Mouse (Mus musculus) retina, embryonic 14.5 days (tissue): ENCODE measurements at regions not wholly inside any gene's neighbourhood (a gene's known extent, or its start where the extent isn't known, plus 50 kb on each side); places are given as distances from the start of the nearest gene placed in this dataset.
"Not testable (repeated sequence)": the region's sequence is repeated elsewhere in the genome, so short reads cannot be mapped to it uniquely, and the experiment has no call there.

Experiments
- DNase-seq: peaks from one replicate; pipeline ENCODE4 v3.0.0-alpha.2; 2015; ENCODE audit warnings: low spot score

DNA sequence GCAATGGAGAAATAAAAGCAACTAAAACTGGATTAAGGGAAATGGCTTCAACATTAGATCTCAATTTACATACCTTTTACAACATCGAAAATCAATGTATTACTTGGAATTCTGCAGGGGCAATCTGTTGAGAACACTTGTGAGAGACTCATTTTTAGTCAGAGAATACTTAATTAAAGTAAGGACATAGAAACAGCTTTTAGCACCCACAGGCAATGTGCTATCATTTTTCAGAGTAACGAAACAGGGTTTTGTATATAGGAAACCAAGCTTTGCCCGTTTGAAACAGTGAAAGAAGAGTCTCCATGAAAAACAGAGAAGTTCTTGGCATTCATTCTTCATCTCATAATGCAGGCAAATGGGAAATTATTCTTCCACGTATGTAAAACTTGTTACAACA is 196.4 kb downstream of the Tdrd3 start:
- no peak for DNase-seq

DNA sequence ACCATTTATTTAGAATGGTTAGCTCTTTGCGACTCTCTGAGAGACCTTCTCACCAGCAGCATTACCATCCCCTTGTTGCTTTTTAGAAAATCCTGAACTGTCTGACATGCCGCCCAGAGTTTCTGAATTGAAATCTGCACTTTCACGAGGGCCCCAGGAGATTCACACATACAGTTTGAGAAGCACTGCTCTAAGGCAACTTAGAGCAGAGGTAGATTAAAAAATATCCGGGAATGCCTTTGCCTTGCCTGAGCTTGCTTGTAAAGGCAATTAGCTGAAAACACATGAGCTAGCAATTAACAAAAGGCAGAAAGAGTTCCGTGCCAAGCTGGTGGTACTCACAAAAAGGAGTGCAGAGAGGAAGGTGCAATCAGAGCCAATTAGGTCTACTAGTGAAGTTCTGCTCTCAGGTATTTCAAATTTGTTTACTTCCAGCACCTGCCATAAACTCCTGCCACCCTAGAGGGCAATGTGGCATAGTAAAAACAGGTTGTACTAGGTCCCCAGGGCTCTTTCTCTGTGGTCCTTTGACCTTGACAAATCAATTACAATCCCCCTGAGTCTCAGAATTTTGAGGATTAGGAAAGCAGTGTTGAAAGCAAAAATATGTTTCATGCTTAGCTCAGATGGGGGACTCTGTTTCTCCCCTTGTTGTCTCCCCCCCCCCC is 203.1 kb downstream of the Tdrd3 start:
- DNase-seq: peak; percentile 46

DNA sequence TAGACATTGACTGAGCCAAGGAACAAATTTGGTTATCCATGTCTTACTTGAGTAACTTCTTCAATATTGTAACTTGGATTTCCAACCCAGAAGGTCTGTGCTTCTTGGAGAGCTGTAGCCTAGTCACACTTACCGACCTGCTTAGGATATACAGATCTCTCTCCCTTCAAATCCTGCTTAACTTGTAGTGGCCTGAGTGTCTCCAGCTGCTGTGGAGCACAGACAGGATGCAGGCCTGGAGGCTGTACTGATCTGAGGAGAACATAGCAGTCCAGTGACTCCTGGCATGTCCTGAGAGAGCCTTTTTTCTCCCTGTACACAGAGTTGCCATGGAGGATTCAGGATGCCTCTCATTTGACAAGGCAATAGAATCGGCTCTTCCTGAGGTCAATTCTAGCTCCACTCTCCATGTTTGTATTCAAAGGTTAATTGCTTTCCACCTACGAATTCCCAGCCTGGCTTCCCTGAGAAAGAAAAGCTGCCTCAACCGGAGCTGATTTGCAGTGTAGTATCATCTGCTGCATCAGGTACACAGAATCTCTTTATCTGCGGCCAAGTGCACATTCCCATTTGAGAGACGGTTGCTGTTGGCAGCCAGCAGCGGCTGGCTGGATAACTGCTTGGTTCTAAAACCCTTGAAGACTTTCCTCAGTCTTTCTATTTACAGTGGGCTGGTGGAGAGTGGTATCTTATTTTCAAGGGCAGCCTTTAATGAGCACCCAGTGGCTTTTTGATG is 214.8 kb downstream of the Tdrd3 start:
- no peak for DNase-seq

DNA sequence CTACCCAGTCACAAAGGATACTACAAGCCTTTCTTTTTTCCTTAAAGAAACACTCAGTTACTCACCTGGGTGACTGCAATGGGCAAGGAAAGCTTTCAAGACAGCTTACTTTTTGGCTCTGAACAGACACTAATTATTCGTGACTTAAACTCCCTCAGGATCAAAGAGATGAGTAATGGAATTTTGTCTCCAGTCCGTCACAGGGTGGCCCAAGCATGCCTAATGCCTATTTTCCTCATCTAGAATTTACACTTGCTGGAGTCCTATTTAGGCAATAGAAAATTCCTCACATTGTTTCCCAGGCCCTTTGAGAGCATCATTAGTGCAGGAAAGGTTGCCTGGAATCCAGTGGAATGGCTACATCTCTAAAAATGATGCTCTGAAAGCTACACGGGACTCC is 218.2 kb downstream of the Tdrd3 start:
- DNase-seq: peak; percentile 64

DNA sequence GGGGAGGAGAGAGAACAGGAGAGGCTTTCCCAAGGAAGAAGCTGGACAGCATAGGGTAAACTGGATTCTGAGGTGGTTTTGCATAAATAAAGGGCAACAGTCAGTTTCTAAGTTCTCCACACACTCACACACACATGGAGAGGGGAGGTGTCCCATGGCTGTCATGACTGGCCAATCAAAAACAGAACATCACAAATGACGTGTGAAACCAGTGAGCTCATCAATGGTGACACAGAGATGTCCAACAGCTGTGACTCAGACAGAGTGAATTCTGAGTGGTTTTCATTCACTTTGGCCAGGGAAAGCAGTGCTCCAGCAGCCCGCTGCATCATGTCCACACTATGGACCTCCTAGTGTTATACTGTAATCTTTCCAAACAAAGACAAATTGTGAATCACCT is 220.7 kb downstream of the Tdrd3 start:
- no peak for DNase-seq

DNA sequence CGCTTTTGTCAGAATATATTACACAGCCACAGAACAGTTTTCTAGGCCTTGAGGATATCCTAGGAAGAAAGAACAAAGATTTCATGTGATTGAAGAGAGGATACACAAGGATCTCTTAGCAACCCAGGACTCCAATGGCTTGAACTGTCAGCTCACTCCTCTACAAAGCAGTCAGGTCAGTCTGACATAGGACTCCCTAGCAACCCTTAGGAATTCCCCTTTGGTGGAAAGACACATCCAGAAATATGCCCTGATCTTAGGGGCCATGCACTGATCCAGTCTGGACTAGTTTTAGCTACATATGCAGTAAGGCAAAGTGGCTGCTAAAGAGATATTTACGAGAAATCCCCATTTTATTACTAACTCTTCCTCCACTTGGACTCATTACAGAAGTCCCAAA is 251.5 kb downstream of the Tdrd3 start:
- DNase-seq: no peak

DNA sequence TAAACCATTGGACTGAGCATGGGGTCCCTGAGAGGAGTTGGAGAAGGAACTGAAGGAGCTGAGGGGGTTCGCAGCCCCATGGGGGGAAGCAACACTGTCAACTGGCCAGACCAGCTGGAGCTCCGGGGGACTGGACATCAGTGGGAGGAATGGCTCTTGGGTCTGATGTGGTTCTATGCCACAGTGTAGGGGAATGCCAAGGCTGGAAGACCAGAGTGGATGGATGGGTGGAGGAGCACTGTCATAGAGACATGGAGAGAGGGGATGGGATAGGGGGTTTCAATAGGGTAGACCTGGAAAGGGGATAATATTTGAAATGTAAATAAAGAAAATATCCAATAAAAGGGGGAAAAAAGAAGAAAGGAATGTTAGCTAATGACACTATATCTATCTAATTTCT is 253.1 kb downstream of the Tdrd3 start:
- DNase-seq: no peak

DNA sequence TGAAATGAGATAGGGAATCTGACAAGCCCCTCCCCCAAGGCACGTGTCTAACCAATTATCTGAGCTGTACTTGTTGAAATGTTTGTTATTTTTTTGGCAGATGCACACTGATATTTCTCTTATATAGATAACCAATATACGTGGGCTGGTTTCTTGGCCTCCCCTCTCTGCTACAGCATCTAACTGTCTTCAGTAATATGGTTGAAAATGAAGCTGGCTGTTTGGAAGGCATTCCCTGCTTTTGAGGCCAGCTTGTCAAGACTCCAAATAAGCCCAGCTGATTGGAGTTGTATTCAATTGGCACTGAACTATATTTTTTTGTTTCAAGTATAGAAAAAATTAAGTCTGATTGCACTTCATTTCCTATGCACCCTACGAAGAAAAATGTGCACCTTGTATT is 264.3 kb downstream of the Tdrd3 start:
- no peak for DNase-seq

DNA sequence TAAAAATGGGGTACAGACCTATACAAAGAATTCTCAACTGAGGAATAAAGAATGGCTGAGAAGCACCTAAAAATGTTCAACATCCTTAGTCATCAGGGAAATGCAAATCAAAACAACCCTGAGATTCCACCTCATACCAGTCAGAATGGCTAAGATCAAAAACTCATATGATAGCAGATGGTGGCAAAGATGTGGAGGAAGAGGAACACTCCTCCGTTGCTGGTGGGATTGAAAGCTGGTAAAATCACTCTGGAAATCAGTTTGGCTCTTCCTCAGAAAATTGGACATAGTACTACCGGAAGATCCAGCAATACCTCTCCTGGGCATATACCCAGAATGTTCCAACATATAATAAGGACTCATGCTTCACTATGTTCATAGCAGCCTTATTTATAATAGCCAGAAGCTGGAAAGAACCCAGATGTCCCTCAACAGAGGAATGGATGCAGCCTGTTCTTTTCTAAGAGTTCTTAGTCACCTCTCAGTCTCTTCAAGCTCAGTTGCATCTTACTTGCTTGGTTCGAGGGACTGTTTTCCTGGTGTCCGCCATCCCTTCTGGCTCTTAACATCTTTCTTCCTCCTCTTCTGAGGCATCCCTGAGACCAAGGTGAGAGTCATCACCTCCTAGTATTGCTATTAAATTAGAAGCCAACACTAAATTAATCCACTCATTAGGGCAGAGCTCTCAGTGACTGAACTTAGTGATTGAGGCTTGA is 266.8 kb downstream of the Tdrd3 start:
- not testable (repeated sequence) for DNase-seq

DNA sequence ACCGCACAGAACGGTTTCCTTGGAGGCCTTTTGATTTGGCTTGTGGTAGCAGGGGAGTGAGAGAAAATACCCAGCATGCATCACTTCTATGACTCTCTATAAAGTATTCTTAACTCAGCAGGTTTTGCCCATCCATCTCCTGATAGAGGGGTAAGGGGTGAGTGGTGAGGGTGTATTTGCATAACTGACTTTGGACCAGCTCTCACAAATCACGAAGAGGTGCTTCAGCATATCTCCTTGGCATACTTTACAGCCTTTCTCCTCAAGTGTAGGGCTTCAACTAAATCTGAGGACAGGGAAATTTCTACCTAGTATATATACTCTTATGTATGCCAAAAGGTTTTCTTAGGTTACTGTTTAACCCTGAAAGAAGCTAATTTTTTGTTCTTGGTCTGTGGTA is 273.4 kb downstream of the Tdrd3 start:
- DNase-seq: no peak

DNA sequence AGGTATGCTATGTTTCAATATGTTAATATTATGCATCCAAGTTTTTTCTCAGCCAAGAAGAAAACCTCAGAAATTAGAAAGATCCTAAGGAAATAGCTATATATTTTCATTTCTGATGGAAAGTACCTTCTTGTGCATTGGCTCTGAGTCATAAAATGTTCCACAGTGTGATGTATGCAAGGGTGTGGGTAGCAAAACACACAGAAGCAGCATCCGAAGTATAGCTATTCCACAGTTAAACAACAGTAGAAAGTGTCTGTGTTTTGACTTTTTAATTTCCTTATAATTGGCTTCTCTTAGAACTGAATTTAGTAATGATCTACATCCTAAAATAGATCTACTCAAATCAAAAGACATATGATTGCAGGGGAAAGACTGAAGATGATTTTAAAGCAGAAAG is 320.0 kb downstream of the Tdrd3 start:
- no peak for DNase-seq

DNA sequence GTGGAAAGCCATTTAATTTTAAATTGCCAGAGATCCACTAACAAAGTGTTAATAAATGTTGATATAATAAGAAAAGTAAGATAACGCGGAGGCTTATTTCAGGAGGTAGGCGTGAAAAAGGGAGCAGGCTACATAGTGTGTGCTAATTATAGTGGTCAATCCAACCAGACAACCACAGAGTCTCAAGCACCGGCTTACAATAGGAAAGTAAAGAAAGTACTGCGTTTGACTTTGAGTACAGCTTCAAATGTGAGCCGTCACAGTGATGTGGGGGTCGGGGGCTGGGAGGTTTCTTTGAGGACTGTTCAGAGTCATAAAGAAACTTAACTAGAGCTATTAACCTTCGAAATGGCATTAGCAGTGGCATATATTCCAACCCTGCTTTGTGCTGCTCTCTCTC is 329.1 kb downstream of the Tdrd3 start:
- no peak for DNase-seq

DNA sequence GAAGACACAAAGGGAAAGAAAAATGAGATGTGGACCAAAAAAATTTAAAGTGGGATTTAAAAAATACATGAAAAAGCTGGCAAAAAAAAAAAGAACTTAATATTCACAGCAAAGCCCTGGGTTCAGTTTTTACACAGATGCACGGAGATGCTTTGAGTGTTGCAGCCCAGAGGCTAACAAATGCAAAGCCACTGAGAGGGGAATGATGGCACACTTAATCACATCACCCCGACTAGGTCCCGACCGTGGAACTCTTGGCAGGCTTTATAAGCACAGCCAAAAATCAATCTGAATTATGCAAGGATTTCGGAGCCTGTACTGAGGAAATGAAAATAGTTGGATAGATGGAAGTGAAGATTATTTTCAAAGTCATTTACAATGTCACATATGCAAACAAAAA is 329.6 kb downstream of the Tdrd3 start:
- no peak for DNase-seq

DNA sequence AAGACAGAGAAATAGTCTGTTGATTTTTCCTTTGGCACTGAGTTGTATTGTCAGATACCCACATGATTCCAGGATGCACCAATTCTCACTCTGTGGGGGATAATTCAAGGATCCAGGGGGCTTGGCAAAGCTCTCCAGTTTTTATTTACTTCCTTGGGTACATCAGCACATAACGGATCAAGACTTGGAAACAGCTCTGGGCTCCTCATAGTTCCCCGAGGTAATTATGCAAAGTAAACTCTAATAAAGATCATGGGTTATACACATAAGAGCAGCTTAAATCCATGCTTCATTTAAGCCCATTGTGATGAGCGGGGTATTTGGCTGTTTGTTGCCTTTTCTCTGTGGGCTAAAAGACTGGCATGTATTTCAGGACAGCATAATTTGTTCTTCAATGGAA is 332.6 kb downstream of the Tdrd3 start:
- DNase-seq: no peak

DNA sequence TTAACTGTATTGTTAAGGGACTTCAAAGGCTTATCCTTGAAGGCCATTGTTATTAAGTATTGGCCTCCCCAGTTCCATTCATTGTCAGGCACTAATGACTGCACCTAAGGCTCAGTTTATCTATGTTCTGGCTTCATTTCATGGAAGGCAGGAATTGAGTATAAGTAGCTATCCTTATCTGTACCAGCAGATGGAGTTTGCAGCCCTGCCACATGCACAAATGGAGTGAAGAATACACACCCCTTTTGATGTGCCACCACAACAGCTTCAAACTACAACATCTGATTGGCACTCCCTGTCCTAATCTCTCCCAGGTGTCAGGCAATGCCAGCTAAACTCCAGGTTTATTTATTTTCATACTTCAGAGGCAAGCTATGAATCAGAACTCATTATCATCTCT is 333.3 kb downstream of the Tdrd3 start:
- DNase-seq: no peak

DNA sequence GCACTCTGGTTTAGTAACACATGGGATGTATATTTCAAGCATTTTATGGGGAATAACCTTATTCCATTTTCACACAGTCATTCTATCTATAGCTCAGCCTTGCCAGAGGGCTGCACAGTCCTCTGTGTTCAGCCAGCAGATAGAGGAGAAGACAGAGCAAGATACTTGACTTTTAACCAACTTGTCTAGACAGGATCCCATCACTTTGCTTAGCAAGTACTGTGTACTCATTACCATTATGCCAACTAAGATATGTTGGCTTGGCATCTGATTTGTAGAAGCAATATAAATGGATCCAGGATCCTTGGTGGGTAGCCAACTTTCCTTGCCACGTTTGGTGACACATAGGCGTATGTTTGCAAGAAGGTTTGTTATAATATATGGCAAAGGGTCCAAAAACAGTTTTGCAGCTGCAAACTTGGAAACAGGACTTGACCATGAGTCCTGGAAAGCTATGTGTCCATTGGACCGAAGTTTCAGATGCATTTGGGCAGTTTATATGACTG is 334.3 kb downstream of the Tdrd3 start:
- no peak for DNase-seq

DNA sequence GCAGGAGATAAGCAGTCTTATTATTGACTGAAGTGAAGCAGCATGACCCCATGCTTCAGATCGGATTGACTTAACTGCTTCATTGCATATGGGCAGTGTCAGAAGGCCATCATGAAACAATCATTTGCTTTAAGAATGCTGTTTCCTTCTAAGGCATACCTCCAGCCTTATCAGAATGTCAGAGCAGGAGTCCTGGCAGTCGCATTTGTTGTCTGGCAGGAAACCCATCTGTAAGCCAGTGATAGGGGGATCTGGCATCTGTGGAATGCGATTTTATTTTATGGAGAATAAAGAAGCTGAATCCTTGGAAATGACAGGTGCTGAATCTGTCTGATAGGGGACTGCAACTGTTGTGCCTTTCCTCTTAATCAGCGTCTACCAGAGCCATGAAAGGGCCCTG is 338.3 kb downstream of the Tdrd3 start:
- DNase-seq: peak; percentile 6

DNA sequence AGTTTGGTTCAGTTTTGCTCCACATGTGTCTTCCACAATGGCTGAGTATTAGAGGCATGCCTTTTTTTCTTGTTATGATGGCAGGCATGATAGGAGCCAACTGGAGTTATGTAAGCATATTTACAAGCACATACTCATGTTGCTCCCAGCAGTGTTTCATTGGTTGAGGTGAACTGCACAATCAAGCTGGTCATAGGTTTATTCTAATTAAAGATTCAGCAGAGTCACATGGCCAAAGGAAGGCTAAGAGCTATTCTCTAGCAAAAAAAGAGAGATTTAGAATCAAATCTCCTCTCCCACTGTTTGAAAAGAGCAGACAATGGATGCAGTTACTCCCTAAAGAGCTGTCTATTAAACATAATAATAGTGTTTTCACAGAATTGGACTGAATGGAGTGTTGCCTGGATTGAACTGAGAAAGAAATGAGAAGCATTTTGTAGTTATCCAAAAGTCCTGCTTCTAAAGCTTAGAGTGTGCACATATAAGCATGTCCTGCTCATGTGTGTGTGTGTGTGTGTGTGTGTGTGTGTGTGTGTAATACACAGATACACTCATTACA is 359.0 kb downstream of the Tdrd3 start:
- no peak for DNase-seq

DNA sequence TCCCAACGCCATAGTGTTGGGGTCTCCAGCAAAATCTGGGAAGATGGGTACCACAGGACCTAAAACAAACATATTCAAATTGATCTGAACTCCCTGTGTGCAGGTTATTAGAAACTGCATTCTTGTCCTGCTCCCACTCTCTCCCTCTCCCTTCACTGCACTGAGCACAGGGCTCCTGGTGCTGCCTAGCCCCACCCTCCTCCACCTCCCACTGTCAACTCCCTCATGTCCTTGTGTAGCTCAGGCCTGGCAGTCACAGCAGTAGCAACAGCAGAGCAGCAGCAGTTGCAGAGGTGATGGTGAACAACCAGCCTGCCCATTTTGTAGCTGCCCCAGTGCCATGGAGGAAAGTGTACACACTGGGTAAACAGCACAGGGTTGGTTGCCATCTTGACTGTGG is 383.4 kb downstream of the Tdrd3 start:
- DNase-seq: no peak

DNA sequence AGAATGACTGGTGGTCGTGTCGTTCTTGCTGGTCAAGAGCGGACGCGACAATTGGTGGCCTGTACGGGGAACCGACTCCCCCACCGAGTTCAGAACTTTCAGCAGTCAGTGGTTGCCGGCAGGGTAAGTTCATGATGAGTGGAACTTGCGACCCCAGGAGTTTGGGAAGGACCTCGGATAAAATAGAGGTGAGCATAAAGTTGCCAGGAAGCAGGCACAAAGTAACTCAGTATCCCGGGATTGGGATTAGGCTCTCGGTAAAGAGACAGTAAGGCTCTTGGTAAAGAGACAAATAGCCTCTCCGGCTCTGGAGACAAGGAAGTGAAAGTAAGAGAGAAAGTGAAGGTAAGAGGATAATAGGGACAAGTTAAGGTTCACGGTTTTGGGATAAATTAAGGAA is 393.2 kb downstream of the Tdrd3 start:
- DNase-seq: not testable (repeated sequence)

DNA sequence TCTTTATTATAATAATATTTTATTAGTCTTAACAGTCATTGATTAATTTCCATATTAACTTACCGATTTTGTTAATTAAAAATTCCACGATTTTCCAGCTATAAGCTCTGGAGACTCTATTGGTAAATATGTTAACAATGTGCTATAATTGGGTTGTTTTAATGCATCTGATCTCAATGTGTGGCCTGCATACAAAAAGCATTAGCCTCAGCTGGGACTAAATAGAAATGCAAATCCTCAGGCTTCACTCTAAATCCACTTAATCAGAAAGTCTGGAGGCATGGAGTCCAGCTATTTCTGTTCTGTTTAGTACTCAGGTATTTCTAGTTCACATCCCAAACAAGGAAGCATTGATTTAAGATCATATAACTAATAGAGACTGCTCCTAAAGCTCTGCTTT is 427.7 kb downstream of the Tdrd3 start:
- no peak for DNase-seq

DNA sequence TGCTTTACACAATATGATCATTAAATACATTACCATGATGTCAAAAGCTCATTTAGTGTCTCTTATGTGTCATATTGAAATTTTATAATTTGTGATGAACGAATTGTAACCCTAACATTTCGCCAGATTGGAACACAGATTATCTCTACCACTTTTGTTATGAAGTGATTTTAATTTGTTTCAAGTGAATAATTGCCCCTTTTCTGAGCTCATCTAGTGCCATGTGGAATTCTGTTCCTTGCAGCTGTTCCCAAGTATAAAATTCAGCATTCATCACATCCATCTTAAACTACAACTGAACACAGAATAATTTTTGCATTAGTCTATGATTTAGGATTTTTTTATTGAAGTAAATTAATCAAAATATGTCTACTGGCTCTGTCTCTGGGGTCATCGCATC is 445.0 kb downstream of the Tdrd3 start:
- no peak for DNase-seq
